Mouse (Mus musculus) right cerebral cortex, adult 2 months (tissue): Measurements from ENCODE around the gene Ptges2.

Source experiments
- DNase-seq, 2 experiments: peaks; one replicate each; pipeline ENCODE4 v3.0.0; 2021 to 2022; ENCODE audit warnings: low spot score in 2 of 2

Ptges2 gene

DNA sequence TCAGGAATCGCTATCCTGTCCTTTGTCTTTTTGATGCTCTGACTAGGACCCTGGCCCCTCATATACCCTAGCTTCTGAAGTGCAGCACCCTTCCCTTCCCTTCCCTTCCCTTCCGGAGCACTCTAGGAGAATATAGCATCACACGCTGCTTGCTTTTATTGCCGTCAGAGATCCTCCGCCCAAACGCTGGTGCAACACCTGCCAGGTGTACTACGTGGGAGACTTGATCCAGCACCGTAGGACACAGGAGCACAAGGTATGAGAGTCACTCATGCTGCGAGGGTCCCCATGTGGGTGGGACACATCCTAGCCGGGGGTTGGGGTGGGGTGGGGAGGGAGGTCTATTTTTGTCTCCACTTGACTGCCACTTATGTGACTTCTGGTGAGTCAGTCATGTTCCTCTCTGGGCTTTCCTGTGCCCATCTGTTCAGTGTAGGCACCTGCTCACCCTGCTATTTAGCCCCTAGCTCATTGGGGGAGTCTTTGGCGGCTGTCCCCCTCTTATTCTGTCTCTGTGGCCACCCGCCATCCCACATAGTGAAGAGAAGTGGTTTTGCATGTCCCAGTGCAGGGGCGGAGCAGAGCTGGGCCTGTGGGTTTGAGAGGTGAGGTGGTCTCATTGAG lies 20.3 kb upstream of the Ptges2 start:
- peak; percentile 50 to 53 for DNase-seq

DNA sequence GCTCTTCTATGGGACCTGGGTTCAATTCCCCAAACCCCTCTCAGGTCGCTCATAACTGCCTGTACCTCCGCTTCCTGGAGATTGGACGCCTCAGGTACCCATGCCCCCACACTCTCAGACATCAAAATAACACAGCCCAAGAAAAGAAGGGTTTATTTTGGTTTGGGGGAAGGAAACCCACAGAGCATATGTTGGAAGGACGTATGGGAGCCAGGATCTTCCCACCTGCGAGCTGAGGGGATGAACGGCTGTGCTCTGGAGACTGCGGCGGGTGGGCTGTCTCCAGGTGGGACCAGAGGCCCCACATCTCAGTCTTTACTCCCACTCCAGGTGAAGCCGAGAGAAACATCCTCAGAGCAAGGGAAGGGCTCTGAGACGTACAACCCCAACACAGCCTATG lies 18.7 kb upstream of the Ptges2 start:
- peak in 1 of 2 experiments; percentile 47 for DNase-seq

DNA sequence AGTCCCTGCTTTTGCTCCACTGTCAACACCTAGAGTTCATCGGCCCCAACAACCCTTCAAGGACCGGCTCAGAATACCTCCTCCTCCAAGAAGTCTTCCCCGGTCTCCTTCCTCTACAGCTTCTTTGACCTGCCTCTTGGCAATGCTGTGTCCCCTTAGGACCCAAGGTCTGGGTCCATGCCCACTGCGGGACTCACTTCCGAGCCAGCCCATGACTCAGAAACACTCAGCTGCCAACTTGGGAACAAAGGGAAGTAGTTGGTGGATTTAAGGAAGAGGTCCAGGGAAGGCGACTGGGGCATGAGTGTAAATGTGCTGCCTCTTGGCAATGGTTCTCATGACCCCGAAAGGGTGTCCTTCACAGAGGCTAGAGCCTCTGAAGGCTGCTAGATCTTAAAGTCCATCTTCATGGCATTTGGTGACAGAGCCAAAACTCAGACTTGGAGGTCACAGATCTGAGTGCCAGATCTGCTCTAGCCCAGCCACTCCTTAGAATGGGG lies 15.6 kb upstream of the Ptges2 start:
- DNase-seq: no peak

DNA sequence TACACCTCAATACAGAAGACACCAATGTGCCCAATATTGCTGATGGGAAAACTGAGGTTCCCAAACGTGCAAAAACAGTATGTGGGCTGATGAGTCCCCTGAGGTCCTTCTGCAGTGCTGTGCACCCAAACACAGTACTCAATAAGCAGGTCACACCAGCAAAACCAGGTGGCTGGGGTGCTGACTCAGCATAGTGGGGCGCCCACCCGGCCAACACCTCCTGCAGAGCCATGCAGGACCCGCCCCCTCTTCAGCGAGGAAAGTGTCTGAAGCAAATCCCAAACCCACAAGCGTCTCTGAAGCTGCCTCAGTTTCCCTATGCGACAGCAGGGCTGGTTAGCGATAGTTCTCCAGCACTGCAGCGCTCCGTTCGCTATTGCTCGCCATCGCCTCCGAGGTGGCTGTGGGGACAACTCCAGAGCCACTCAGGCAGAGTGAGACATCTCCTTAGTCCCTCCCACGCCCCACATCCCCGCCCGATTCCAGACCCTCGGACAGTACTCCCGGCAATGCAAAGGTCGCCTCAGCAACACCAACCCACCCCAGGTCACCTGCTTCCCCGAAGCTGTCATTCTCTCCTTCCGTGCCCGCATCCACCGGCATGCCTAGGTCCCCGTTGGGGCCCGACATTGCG lies 14.4 kb upstream of the Ptges2 start:
- peak in 1 of 2 experiments; percentile 53 for DNase-seq

DNA sequence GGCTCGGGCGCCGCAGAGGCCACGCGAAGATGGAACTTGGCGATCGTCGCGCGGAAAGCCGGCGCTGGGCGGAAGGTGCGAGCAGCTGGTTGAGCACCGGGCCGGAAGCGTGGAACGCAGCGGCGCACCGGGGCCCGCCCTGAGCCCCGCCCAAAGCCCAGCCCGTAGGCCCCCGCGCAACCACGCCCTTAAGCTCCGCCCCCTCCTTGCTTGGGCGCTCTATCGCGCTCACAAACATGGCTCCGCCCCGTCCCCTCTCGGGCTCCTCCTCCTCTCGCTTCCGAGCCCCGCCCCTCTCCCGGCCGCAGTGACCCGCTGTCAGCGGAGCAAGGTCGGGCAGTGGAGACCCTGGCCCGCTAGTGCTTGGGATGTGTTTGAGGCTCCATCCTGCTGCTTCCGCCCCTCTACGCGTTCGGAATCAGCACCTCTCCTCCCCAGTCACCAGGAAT lies 13.9 kb upstream of the Ptges2 start, which contains the start of gene 1110008P14Rik:
1110008P14Rik (minus strand) TSS at position 164 of the 449 bp plus-strand sequence.
- DNase-seq: peak; percentile 89 to 92

DNA sequence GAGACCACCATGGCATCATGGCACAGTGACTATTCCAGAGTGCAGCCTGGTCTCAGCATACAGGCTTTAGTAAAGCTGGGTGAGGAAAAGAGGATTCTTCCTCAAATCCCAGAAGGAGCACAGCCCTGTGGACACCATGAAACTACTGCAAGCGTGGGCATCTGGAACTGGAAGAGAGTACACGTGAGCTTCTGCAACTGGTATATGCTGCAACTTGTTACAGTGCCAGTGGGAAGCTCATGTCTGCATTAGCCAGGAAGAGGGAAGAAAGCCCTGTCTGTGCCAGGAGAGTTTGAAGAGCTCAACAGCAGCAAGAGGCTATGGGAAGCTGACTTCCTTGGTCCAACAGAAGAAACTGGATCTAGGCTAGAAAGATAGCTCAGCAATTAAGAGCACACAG lies 13.0 kb upstream of the Ptges2 start:
- DNase-seq: no peak

DNA sequence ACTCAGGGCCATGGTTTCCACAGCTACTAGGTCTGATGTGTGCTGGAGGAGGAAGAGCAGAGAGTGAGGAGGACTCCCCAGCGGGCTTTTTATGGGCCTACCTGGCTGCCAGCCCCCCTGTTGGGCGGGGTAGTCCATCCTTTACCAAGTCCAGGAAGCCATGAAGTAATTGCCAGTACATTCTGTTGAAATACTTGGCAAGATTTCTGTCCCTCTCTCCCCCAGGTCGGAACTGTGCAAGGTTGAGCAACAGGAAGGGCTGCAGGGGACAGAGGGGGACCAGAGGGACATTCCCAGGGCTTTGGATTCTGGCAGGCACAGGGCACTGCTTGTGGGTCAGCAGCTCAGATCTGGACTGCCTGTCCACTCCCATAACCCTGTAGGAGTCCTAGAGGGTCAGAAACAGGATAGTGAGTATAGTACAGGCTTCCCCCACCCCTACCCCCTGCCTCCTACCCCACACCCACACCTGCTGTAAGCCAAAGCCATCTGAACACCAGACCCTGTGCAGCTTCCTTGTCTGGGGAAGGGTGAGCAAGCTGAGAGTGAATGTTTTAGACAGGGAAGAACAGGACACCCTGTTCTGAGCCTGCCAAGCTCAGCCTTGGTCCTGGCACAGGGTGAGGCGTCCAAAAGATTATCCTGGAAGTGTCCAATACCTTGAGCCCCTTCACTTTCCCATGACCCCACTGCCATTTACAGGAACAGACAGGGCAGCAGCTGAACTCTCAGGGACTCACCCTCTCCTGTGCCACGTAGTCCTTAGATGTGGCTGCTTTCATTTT lies 7.8 kb upstream of the Ptges2 start, which contains the start of gene Lcn2:
Lcn2 (minus strand) TSS at position 547 of the 785 bp plus-strand sequence.
- DNase-seq: no peak

DNA sequence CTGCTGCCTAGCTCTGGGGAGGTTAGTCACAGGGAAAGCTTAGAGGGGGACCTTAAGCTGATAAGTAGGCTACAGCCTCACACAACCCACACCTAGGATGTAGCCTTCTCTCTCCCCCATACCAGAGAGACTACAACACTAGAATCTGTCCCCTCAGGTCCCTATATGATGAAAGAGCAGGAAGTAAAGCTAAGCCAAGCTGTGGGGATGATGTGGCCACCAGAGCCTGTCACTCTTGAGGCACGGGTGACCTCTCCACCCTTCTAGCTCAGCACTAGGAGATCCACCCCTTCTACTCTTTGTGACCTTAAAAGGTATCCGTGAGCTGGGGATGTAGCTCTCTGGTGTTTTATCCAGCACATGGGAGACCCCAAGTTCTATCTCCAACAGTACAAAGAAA lies 6.5 kb upstream of the Ptges2 start:
- no peak for DNase-seq

DNA sequence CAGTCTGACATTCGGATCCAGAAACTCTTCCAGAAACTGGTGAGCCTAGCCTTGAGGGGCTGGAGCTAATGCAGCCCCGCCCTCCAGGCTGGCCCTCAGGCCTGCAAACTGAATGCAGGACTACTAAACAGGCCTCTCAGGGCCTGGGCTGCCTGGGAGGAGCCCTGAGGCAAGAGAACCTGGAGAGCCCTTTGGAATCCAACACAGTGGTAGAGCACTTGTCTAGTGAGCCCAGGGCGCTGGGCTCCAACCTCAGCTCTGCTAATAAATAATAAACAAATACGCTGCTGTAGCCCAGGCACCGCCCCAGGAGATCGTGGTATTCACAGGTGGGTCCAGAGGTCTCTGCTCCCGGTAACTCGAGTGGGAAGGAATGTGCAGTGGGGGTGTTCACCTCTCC lies 4.8 kb upstream of the Ptges2 start:
- no peak for DNase-seq

DNA sequence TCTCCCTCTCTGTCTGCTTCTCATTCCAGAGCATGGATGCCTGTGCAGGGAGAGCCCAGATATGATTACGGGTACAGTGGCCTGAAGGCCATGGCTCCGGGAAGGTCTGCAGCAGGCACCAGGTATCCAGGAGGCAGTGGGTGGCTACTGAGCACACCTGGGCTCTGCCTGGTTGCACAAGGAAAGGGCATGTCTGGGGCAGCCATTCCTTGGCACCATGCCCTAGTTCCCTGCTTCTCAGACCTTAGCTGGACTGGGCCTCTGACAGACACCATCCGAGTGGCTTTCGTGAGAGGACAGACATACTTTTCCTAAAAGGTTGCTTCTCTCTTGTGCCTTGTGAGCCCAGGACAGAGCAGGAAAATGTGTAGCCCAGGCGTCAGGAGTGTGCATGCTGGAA lies 3.6 kb upstream of the Ptges2 start:
- DNase-seq: no peak

DNA sequence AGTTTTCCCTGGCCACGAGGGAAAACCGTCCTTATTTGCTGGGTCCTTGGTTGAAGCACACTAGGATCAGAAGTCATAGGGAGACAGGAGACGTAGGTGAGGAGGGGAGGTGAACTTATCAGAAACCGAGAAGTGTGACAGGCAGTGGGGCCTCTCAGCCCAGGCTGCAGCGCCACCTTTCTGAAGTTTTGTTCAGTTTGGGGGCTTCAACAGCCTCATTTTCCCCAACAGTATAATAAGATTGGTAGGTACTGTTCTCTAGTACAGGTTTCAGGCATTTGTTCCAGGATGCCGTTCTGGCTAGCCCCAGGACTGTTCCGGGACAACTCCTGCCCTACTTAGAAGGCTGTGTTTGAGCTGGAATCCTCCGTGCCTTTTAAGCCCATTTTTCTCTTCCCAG lies 723 bp upstream of the Ptges2 start:
- DNase-seq: peak; percentile 50 to 52

DNA sequence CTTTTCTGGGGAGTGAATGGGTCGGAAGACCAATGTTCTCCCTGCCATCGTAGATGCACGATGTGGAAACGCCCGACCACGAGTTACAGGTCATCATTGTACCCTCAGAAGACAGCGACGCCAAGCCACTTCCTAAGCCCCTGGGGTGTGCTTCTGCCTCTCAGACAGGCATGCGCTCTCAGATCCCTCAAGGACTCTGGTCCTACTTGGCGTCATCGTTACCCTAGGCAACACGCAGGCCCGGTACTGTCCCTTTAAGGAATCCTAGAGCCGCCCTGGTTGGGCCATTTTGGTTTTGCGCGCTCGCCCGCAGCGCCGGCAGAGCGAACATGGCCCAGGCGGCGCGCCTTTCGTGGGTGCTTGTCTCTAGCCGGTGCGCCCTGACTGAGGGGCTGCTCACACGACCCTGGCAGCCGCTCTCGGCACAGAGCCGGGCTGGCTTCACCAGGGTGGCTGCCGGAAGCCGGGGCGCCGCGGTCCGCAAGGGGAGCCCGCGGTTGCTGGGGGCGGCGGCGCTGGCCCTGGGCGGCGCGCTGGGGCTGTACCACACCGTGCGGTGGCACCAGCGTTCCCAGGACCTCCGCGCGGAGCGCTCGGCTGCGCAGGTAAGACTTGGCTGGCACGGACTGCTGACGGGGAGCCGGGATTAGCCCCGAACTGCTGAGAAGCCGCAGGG lies 388 bp downstream of the Ptges2 start:
- peak; percentile 93 to 97 for DNase-seq

DNA sequence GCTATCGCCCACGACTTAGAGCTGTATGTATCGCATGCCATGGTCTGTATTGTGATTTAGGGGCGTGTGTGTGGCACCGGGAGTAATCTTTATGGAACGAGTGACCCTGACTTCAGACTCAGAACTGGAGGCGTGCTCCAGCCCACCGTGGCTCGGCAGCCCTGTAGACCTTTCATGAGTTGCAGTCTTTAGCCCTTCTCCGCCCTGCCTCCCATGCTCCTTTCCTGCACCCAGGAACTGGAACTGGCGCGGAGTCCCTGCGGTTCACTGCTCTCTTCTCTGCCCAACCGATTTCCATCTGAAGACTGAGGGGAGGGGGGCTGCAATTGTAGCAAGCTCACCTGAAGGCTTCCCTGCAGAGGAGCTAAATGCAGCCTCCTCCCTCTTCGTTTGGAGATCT lies 999 bp downstream of the Ptges2 start:
- no peak for DNase-seq

DNA sequence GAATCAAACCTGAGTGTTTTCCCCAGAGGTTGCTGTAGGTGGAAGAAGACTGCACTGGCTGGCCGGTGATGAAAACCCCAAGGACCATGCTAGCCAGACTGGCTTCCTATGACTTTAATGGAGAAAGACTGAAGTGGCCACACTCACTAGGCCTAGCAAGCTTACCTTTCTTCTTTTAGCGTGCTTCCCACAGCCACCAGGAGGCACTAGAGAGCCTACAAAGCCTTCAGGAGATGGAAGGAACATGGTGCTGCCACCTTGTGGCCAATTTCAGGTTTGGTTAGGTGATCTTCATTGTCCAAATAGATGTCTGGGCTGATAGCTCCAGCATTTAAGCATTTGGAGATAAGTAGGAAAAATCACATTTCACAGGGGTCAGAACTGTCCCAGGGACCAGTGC lies 9.0 kb downstream of the Ptges2 start:
- DNase-seq: peak; percentile 98 to 99

DNA sequence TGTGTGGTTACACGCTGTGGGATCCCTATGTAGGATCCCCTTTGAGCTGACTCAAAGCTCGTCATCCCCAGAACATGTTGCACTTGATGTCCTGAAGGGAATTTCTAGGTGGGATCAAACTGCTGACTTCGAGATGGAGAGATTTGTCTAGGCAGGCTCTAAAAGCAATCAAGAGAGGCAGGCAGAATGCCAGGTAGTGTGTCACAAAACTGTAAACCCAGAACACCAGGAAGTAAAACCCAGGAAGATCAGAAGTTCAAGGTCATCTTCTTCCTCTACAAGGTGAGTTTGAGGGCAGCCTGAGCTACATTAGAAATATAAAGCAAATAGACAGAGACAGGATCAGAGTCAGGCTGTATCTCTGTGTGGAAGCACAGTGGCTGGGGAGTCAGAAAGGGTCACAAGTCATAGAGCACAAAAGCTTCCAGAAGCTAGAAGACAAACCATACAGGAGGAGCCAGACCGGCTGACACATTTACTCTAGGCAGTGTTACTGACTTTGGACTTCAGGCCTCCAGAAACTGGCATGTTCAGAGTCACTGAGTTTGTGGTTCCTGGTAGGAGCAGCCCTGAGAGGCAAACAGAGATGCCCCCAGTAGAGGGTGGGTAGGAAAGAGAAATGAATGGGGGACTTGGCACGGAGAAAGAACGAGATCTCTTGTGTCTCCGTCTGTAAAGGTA lies 11.6 kb downstream of the Ptges2 start:
- no peak for DNase-seq

DNA sequence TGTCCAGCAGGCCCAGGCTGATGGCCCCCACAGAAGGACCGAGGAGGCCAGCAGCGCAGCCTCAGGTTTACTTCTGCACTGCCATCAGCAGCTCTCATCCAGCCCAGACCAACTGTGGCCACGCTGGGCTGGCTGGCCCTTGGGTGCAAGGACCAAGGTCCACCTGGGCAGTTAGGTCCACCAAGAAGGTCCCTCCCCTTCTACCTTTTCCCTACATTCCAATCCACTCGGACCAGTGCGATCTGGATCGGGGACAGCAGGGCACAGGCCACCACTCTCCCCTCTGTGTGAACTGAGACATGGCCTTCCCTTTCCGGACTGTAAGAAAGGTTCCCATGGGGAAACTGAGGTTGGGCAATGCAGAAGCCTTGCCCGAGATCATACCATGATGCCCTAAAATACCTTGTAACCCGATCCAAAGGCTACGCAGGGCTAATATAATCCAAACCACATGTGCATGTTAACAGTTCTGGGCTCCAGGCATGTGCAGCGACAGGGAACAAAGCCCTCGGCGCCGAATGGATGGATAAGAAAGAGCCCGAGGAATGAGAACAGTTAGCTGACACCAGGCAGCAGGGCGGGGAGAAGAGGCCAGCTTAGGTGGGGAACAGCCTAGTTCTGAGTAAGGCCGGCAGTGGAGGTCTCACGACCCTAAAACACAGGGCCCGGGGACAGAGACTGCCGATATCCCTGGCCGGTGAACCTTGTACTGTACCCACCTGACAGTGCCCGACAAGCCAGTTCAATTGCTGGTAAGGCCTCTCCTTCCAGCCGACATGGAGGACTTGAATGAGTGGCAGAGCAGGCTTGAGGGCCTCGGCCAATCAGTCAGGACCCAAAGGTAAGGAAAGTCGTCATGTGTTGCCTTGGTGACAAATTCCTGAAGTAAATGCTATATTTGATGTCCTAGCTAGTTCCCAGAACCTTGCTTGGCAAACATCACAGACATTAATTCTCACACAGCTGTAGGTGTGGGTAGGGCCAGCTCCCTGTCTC lies 13.0 kb downstream of the Ptges2 start:
- DNase-seq: no peak

DNA sequence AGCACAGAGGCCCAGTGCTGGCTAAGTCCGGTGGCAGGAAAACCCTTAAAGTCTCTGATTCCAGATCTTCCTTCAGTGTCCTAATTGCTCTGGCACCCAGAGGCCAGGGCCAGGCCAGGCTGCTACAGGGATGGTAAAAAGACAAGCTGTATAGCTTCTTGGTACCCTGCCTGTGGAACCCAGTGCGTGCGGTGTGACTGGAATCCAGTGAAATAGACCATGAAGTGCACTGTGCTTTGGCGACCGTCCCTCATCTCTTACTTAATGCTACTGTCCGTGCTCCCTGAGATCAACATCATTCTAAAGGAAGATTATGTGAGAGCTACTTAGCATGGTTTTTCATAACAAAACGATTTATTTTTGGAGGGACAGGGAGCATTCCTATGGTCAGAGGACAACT lies 15.7 kb downstream of the Ptges2 start:
- DNase-seq: no peak

DNA sequence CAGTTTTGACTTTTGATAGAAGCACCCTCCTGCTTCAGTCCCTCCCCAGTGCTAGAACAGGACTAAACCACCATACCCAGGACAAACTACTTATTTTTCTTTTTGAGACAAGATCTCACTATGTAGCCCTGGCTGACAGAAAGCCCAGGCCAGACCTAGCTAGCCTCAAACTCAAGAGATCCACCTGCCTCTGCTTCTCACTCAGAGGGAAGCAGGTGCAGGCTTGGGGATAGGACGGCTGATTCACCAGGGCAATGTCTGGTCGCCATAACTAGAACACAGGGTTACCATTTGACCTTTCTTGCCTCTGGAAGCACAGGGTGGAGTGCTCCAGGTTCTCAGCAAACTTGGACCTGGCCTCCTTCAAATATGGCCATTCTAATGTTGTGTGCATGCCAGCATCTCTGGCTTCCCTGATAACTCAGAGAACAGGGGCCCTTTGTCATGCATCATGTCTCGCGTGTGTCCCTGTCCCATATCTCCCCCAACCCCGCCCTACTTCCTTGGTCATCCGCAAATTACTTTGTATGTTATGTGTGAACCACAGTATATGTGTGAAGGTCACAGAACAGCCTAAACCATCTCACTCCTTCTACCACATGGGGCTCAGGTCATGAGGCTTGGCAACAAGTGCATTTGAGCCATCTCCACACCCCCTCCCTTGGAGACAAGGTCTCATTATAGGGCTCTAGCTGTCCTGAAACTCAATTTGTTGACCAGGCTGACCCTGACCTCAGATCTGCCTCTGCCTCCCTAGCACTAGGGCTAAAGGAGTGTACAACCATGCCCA lies 17.2 kb downstream of the Ptges2 start:
- no peak for DNase-seq

DNA sequence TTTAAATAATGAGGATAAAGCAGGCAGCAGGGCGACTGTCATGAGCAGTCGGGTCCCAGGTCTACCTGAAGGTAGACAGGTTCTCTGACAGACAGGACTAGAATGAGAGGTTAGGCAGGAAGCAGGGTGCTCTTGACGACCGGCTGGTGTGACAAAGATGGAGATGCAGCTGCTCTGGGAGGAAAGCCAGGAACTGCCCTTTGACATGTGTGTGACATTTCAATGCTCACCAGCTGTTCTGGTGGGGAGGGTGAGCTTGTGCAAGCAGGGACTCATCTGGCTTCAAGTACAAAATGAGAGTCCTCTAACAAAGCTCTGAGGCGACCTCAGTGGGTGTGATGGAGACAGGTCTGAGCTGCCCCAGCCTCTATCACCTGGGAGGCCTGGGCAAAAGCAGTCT lies 18.2 kb downstream of the Ptges2 start:
- DNase-seq: no peak
